Mouse (Mus musculus): Measurements from ENCODE around the gene Trappc2.

The Trappc2 gene

DNA sequence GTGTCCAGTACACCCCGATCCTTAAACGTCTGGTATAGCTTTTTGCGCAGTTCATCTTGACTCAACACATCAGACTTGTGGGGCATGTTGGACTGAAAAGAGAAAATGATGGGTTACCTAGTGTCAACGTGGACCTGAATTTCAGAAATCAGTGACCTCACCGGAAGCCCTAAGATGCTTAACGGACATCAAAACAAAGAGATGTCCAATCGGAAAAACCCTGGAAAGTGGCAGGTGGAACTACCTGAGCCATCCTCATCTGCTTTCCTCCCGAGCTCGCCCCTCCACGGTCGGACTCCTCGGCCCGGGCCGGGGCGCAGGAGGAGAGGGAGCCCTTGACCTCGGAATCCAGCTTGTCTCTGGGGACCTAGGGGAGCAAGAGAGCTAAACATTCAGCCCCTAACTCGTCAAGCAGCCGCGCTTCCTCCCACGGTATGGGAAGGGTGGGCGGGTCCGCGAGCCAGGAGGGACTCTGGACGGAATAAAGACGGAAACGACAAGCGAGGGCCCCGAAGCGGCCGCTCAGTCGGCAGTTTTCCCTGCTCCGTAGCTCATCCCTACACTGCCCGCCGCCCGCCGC, at the start of gene Trappc2:
Gene Trappc2 (plus strand): TSS at position 539 of the 580 bp plus-strand sequence.
- no peak for DNase-seq (ENCODE audit: inconsistent ontology term)

DNA sequence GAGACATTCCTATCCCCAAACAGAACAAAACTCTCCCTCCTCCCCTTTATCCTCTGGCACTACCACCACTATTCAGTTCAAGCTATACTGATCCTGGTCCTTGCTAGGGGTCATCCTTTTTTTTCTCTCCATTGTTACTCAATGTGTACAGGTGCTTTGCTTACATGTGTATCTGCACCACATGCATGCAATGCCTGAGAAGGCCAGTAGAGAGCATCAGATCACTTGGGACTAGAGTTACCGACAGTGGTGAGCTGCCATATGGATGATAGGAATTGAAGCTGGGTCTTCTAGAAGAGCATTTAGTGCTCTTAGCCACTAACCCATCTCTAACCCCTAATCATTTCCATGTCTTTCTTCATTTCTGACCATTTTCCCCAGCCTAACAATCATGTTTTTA, 46.6 kb upstream of the Trappc2 start:
- no peak for DNase-seq (ENCODE audit: inconsistent ontology term)

DNA sequence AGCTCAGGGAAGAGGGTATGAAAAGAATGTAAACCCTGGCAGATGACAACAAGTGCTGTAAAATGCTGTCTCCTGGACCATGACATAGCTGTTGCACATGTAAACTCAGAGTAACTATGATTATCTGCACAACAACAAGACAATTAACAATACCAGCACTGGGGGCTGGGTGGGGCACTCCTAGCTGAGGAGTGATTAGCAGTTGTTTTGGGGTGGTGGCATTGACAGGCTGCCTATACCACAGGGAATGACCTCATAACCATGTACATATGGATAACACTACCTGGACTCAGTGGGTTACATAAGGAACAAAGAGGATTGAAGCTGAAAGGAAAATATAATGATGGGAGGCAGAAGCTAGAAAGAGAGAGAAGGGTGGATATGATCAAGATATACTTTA, 32.5 kb upstream of the Trappc2 start:
- no peak for DNase-seq (ENCODE audit: inconsistent ontology term)

DNA sequence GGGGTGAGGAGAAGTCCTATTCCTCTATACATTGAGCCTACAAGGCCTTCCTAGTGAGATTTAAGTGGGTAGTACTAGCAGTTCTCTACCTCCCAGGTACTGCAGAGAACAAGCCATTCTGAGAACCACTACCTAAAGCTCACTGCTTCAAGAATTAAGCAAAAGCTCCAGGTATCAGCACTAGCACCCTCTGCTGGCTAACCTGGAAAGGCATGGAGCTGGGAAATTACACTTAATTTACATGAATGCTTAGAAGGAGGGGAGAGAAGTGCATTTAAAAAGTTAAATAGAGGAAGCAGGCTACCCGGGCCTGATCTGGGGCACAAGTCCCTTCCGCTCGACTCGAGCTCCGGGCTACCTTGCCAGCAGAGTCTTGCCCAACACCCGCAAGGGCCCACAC, 24.2 kb upstream of the Trappc2 start:
- no peak for DNase-seq (ENCODE audit: inconsistent ontology term)

DNA sequence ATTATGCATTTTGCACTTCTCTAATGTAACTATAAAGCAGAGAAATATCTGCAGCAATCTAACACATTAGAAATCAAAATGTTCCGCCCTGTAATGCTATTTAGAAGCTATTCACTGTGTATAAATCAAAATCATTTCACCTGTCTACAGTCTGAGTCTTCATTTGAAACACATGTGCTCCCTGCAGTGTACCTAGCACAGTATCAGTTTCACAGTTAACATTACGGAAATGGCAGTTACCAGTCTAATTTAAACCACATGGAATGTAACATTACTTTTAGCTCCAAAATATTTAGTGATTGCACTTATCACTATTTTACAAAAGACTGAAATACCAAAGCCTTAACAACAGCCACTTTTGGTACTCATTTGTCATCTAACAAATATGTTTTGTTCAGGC, 5.6 kb upstream of the Trappc2 start:
- DNase-seq (ENCODE audit: inconsistent ontology term): no peak

DNA sequence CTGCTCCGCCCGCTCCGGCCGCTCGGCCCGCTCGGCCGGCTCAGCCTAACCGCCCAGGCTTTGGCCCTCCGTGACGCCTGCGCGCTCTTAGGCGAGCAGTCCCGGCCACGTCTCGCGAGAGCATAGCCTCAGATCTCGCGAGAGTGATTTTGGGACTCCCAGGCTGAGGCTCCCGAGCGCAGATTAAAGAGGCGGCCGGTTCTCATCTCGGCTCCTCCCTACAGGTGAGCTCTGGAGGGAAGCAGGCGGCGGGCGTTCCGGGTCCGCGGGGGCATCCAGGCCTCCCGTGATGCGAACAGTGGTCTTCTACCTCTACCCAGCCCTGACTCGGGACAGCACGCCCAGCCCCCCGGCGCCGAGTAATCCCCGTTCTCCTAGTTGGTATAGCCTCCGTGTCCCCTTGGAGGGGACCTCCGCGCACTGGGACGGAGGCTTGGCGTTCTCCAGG, 266 bp downstream of the Trappc2 start, which contains the start of gene Ofd1:
Gene Ofd1 (minus strand): TSS at position 89 of the 448 bp plus-strand sequence.
- peak; percentile 88 for DNase-seq (ENCODE audit: inconsistent ontology term)

DNA sequence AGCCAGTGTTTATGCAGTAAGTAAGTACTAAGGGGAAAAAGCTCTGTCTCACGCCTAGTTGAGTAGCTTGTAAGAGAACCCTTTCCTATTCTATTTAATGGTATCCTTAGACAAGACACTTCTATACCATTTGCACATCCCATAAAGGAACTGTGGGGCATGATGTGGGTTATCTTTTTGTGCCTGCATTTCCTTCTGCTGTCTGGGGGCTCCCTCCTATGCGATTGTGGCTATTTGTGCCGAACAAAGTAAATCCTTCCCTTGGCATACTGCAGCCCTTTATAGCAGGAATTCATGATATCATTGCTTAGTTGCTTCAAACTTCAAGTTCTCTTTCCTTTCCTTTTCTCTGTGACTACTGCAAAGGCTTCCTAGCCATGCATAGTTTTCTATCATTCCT, 4.2 kb downstream of the Trappc2 start:
- DNase-seq (ENCODE audit: inconsistent ontology term): no peak

DNA sequence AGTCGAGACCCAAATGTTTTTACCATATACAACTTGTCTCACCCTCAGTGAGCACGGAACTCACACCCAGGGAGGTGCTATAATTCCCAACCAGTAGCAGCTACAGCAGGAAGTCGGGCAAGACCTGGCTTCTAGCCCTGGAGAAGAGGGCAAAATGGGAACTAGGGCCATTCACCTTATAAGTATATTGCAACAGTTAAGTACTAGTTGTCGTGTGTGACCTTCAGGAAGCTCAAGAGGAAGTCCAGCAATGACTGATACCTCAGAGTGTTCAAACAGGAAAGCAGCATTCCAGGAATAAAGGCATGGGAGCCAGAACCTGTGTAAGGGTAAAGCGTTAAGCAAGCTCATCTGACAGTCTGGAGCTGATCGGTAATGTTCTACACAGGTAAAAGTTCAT, 13.2 kb downstream of the Trappc2 start:
- no peak for DNase-seq (ENCODE audit: inconsistent ontology term)

DNA sequence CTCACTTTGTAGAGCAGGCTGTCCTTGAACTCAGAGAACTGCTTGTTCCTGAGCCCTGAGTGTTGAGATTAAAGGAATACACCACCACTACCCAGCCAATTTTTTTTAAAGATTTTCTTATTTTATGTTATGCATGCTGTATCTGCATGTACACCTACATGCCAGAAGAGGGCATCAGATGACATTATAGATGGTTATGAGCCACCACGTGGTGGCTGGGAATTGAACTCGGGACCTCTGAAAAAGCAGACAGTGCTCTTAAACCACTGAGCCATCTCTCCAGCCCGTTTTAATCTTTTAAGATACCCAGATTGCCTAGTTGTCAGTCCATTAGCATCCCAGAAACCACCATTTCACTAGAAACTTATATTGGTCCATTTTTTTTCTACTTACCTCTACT, 14.0 kb downstream of the Trappc2 start:
- no peak for DNase-seq (ENCODE audit: inconsistent ontology term)

DNA sequence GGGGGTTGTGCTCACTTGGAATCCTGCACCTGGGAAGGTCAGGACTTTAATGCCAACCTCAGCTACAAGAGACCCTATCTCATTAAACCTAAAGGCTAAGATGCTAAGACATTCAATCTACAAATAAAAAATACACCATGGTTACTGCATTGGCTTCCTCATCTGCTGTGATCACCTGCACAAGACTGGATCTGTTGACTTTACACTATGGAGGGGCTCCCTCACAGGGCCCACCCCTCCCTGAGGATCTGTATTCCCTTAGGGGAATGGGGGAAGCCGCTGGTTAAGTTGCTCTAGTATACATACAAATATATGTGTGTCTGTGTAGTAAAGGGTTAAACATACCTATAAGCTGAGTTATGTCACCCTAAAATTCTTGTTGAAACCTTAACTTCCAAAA, 15.2 kb downstream of the Trappc2 start:
- no peak for DNase-seq (ENCODE audit: inconsistent ontology term)

DNA sequence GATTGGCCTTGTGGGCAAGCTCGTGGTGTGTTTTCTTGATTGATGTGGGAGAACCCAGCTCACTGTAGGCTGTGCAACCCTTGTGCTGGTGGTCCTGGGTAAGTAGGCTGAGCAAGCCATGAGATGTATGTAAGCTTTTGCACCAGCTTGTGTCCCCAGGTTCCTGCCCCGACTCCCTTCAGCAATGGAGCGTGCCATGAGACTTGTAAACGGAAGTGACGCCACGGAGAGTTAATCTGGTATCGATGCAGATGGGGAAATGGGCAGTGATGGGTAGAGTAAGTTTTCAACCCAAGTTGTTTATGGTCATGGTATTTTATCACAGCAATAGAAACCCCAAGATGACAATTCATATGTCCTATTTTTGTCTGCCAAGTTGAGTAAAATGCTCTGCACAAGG, 27.9 kb downstream of the Trappc2 start:
- no peak for DNase-seq (ENCODE audit: inconsistent ontology term)

DNA sequence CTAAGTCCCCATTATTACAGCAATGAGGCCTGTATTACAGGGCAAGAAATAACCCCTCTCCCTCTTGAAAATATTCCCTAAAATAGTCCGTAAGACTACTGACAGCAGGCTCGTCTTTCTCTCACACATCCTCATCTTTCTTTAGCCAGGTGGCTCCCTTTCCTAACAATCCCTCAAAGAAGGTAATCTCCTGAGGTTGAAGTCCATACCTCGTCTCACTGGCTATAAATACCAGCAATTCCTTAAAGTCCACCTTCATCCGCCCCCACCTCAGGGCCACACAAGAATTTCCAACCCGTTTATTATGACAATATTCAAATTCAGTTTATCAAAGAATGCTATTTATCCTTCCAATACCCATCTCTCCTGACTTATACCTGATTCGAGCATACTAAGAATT, 32.2 kb downstream of the Trappc2 start:
- DNase-seq (ENCODE audit: inconsistent ontology term): no peak

DNA sequence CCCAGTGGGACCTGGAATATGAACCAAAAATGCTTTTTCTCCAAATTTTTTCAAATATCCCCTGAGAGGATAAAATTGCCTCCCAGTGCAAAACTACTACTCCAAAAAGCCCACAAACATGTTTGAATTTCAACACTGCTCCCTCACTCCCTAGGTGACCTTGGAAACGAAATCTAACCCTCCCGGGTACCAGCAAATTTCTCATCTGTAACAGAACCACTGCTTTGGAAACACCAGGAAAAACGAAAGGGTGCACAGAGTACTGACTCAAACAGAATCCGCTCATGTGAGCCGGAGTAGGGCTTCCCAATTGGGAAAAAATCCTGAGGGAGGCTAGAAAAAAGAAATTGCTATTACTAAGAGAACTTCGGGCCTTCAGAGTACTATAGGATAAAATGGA, 37.0 kb downstream of the Trappc2 start:
- DNase-seq (ENCODE audit: inconsistent ontology term): no peak

DNA sequence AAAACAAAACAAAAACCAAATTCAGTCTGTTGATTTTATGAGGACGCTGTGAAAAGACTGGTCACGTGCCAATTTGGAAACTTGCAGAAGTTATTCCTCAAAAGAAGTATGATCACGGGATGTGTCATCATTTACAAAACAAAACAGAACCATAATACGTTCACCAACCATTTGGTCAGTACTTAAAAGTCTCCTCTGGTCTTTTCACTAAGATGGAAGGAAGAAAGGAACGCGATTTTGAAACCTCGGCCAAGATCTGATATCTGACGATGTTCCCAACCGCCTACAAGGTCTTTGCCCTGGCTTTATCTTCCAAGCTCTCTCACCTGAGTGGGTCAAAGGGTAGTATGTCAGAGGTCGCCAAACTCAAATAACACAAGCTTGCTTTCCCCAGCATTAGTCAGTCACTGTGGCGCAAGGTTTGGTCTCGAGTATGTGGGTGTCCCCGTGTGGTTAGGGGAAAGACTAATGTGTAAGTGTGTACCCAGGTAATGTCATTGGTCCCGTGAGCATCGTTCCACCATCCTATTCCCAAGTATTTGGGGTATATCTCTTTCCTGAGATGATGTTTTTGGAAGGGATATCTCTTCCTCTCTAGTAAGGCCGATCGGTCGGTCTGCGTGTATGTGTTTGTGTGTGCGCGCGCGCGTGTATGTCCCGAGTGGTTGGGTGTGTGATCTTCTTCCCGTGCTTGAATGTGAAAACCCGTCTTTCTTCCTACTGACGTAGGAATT, 38.4 kb downstream of the Trappc2 start:
- DNase-seq (ENCODE audit: inconsistent ontology term): peak; percentile 14

DNA sequence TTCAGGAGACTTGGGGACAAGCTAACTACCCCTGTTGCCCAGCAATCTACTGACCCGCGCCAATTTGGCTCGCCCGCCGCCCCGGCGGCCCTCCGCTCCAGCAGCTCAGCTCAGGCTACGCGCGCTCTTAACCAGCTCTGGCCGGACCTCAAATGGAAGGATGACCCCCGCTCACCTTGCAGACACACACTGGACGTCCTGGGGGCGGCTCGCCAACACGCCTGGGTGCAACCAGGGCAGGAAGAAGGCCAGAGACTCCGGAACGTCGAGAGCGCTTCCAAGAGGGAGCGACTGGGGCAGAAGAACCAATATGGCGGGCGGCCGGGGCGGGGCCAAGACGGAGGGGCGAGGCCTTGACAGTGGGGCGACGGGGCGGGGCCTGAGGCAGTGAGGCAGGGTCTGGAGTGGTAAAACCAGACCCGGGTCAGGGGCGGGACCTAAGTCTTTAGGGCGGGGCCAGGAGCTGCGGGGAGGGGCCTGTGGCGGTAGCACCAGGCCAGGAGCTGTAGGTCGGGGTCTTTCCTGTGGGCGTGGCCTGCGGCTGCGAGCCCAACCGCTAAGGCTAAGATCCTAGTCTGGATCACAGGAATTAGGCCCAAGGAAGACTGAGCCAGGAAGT, 39.1 kb downstream of the Trappc2 start, which contains the start of gene Rab9:
Gene Rab9 (minus strand): TSS at position 503 of the 619 bp plus-strand sequence.
- peak; percentile 96 for DNase-seq (ENCODE audit: inconsistent ontology term)

DNA sequence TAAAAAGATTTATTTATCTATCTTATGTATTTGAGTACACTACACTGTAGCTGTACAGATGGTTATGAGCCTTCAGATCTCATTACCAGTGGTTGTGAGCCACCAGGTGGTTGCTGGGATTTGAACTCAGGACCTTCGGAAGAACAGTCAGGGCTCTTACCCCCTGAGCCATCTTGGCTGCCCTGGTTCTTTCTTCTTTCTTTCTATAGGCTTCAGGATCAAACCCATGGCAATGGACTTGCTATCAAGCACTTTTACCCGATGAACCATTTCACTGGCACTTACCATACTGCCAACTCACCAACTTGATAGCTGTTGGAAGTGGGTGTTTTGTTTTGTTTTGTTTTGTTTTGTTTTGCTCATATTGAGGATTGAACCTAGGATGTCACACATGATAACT, 54.7 kb downstream of the Trappc2 start:
- DNase-seq (ENCODE audit: inconsistent ontology term): no peak

DNA sequence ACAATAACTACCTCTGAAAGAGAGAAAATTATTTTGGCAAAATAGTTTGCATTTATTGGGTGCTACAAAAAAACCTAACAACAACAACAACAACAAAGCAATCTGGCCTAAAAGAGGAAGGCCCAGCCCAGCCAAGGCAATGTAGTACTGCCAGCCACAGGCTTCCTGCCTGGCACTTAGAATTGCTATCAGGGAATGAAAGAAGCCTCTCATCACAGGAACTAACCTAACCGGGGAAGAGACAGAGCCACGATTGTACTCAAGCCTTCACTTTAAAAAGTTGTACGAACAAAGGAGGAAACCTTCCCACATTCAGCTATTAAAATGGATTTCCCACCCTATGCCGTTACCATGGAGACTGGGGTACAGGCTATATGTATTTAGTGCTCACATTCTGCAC, 57.4 kb downstream of the Trappc2 start:
- DNase-seq (ENCODE audit: inconsistent ontology term): no peak

DNA sequence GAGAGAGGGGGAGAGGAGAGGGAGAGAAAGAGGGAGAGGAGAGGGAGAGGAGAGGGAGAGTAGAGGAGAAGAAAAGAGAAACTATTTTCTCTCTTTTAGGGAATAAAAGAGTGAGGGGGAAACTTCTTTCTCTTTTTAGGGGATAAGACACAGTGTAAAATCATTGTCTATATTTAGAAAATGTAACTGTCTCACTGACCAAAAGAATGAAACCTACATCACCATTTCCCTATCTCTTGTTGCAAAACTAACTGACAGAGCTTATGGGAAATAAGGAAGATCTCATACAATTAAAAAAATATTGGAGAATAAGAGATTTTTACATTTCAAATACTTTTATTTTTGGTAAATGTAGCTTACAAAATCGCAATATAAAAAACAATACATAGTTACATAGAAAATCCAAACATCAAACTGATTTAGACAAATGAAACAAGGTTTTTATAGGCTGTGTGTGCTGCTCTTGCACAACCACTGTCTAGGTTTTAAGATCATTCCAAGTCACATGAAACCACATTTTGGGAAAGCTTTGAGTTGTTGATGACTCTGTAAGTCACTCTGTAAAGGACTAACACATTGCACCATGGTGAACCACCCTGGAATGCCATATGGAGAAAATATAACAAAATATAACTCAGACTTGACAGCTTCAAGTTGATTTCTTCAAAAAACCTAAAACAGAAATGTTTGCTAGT, 59.3 kb downstream of the Trappc2 start:
- DNase-seq (ENCODE audit: inconsistent ontology term): no peak

Measured in Muller cell, postnatal 12 days (primary cell).